Mouse (Mus musculus): ENCODE measurements at regions not wholly inside any gene's neighbourhood (a gene's known extent, or its start where the extent isn't known, plus 50 kb on each side); places are given as distances from the start of the nearest gene placed in this dataset.
A peak's percentile ranks its signal among the peaks of the same experiment; 100 is the strongest.

DNA sequence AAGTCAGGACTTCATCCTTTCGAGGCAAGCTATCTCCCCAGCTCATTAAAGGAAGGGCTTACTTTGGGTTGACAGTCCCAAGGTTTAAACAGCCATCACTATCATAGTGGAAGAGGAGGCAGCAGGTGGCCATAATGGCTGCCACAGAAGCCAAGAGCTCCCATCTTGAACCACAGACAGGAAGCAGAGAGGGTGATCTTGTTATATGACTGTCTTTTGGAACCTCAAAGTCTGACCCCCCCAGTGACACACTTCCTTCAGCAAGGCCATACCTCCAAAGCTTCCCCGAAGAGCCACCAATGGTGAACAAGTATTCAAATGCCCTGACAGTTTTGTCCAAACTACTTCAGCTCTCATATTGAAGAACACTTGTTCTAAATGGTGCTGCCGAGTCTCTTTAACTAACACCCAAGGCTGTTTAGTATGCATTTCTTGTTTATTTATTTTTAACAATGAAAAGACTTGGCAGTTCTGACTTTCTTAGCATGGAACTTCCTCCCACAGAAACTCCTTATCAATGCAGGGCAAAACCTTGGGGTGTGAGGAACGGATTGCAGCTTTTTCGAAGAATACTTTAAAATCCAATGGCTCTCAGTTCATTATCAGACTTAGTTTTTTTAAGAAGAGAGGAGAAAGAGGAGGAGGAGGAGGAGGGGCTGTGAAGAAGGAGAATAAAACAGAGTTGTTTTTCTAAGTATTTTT, 79.8 kb upstream of the Tnik start:
- DNase-seq (ENCODE audit: low read depth): peak; percentile 5

DNA sequence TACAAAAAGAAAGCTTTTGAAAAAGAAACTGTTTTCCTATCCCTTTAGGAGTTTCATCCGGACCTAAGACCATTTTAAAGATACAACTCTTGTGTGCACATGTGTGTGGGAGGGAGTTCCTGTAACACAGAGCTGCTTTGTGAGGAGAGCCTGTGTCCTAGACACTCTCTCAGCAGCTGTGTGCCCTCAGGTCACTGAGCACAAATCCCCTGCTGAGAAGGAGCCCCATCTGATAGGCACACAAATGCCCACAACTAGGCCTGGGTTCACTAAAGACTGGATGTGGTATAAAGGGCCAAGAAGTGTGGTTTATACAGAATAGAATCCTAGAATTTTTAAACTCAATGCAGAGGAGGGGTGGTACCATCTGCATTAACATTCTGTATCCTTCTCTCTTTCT, 77.5 kb upstream of the Tnik start:
- no peak for DNase-seq (ENCODE audit: low read depth)

DNA sequence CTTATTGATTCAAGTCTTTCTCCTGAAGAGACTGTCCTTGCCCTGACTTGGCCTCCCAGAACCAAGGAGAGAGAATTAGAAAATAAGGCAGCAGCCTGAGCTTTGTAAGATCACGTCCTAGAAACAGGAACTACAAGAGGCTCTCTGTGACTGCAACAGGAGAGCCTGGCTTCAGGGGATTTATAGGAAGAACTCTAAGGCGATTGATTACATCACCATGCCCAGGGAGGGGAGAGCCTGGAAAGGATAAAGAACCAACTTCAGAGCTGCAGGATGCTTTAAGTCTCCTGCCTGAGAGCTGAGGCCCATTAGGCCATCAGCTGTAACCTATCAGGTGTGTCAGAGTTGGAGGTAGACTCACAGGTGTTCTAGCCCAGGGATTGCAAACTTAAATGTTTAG, 77.1 kb upstream of the Tnik start:
- DNase-seq (ENCODE audit: low read depth): no peak

GRCm38 (mm10) chr3:28189371-28189770, 73.6 kb upstream of the Tnik start:
- DNase-seq (ENCODE audit: low read depth): no peak

GRCm38 (mm10) chr3:28190243-28190642, 72.8 kb upstream of the Tnik start:
- DNase-seq (ENCODE audit: low read depth): no peak

DNA sequence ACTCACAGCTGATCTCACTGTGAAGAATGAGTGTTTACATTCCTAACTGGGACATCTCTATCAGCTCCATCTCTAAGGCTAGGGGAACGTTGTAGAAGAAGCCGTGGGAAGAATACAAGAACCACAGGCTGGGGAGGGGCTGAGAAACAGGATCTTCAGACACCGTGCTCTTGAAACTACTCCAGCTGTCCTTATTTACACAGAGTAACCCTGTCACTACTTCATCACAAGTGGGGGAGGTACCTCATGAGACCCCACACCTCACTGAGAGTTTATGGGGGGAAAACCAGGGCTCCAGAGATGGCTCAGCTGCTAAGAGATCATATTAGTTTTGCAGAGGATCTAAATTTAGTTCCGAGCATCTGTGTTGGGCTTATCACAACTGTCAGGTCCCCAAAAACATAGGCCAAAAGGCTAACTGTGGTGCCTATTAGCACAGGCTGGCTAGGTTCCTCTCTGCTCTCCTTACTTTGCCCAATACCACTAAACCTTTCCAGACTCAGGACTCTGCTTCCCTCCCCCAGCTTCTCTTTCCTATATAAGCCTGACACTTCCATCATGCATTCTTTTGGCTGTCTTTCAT, 68.5 kb upstream of the Tnik start:
- no peak for DNase-seq (ENCODE audit: low read depth)

DNA sequence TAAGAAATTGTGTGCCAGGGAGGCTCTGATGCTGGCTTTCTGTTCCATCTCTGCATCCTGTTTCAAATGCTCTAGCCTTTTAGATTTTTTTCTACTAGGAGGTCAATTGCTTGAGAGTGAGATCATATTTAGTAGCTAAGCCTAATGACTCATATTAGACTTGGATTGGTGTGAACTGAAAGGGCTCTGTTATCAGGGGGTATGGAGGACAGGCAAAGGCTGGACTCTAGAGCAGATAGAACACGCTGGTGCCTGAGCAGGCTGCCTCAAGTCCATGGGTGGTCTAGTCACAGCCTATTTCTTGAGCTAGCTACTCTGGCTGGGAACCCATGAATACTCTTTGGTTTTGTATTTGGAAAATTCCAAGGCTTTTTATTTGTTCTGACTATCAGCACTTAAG, 66.2 kb upstream of the Tnik start:
- DNase-seq (ENCODE audit: low read depth): no peak

DNA sequence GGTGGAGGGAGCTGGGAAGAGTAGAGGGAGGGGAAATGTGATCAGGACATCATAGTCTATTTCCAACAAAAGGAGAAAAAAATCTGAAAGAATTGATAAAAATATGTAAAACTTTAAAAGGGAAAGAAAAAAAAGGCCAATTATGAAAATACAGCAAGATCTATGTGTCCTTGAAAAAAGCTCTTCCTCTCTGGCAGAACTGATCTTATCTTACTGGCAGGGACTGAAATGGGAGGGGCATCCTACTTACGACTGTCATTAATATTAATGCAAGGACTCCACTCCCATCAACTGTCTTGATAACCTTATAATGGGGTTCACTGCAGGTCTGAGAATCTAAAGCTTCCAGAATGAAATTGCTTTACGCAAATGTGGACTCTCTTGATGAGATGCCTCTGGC, 53.7 kb upstream of the Tnik start:
- no peak for DNase-seq (ENCODE audit: low read depth)

DNA sequence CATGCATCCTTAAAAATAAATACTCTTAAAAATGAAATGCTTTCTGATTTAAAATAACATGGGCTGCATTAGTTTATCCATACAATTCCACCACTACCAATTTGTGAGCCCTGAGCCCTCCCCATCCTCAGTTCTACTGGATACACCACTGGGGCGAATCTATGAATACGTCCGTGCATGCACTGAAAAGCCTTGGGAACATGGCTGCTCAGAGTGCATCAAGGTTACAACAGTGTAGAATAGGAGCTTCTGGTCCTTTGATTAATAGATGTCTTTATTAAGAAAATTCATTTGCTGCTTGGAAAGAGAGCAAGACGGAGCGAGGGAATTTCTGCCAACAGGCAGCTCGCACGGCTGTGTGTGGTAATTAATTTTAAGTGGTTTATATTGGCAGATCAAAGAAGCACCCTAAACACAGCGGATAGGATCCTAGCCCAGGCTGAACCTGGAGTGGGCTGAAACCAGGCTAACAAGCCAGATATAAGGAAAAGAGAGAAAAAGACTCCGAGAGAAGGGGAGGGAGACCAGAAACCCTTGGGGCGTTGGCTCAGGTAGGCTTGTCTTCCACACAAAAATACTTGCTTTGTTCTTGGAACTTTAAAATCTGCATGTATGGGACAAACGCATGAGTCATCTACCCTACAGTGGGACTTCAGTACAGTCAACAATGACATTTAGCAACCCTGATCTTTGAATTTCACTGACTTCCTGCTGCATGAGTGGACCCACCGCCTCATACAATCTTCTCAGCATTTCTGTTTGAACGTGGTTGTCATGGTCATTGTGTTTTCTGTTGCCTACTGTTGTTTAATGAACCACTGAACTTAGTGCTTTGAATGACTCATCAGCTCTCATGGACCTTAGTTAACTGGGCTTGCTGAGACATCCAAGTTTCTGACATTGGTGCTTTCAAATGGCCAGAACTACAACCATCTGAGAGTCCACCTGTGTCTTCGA, 51.9 kb upstream of the Tnik start:
- no peak for DNase-seq (ENCODE audit: low read depth)

All from induced T-regulatory cell, adult 2 months (primary cell).